Mouse (Mus musculus) common myeloid progenitor, adult 5-6 weeks (primary cell): ENCODE data around the gene Capn8. TPM values are rescaled to one million over a fixed set of nuclear protein-coding genes. Genes with fewer than 3 reads are reported as not detected.

Source experiments
- ATAC-seq: replicated peaks from 2 replicates; pipeline ENCODE4 v1.8.0; 2016; ENCODE audit warnings: low read depth, mild to moderate bottlenecking, moderate TSS enrichment, inconsistent platforms; ENCODE audit not compliant: poor library complexity, severe bottlenecking
- total RNA-seq: library from RNA; stranded (forward); fragments of 200-1000, 187-1606 nt; gene quantifications from 2 replicates; pipeline ENCODE4 v1.2.3, GENCODE M21; 2017

The Capn8 gene
- total RNA-seq, 1 experiment from 2014 or later: 0.37 TPM

GRCm38 (mm10) chr1:182669741-182670140 lies 104.9 kb downstream of the Capn8 start:
- ATAC-seq: no peak

DNA sequence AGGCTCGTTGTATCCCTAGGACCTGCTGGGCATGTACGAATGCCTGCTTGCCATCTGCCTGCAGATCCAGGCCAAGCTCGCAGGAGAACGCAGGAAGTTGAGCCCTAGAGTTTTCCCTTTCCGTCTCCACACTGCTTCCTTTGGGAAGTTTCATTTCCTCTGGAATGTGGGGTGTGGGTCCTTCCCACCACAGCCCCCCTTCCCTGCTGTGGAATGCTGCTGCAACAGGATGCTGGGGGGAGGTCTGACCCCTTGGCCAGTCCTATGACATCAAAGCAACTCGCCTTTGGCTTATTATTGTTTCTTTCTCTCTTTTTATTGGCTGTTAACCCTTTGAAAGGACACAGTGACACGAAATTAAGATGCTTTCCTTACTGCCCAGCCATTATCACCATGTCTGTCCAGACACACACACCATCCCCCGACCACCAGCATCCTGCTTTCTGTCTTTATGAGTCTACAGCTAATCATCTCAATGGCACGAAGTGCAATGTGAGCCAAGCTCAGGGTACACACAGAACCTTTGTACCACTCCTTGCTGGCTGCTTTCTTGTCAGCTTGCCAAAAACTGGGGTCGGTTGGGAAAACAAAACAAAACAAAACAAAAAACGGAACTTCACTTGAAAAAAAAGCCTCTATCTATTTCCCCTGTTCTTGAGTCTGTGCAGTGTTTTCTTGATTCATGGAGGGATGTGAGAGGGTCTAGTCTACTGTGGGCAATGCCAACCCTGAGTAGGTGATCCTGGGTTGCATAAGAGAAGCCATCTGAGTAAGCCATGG lies 105.9 kb downstream of the Capn8 start:
- ATAC-seq: 0 out of 2 replicates have a peak, but pooled peaks have one; percentile 32

DNA sequence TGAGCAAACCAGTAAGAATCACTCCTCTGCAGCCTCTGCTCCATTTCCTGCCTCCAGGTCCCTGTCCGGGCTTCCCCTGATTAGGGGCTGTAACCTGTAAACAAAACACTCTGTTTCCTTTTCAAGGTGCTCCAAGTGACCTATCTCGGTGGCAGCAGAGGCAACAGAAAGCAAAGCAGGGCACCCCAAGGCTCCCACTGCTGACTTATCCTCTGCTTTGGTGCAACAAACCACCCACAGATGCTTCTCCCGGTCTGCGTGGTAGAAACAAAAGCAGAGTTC lies 106.5 kb downstream of the Capn8 start:
- no peak for ATAC-seq

DNA sequence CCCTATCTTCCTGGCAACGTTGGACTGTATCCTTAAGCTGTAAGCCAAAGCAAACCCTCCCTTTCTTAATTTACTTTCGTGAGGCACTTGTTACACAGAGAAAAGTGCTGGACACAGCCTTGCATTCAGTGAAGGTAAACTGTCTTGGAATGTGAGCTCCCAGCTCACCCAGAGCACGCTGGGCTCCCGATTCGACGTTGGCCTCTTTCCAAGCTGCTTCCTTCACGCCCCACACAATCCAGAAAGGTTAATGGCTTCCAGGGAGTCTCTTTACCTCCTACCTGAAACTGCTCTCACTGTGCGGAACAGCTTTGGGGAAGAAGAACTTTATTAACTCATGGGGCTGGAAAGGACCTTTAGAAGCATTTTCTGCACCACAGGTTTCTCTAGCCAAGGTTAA lies 110.5 kb downstream of the Capn8 start:
- ATAC-seq: no peak

DNA sequence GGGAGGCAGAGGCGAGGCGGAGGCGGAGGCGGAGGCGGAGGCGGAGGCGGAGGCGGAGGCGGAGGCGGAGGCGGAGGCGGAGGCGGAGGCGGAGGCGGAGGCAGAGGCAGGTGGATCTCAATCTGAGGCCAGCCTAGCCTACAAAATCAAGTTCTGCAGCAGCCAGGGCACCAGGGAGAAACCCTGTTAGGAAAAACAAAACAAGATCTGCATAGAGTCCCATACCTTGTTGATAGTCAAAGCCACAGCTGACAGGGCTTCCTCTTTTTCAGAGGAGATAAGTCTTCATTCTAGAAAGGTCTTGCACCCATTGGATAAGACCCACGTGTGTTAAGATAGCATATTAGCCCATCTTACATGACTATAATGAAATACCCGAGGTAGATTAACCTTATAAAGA lies 113.3 kb downstream of the Capn8 start:
- no peak for ATAC-seq

DNA sequence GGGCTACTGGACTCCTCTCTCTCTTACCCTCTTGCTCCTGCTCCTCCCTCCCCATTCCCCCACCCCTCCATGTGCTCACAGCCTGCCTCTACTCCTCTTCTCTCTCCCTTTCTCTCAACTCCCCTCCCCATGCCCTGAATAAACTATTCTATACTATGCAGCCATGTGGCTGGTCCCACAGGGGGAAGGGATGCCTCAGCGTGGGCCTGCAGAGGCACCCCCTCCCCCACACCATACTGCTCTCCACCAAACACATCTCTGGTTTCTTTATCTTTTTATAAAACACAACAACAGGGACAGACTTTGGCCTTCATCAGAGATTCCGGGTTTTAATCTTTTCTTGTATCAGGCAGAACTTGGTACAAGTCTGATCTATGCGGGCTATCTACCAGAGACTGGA lies 114.4 kb downstream of the Capn8 start:
- no peak for ATAC-seq

DNA sequence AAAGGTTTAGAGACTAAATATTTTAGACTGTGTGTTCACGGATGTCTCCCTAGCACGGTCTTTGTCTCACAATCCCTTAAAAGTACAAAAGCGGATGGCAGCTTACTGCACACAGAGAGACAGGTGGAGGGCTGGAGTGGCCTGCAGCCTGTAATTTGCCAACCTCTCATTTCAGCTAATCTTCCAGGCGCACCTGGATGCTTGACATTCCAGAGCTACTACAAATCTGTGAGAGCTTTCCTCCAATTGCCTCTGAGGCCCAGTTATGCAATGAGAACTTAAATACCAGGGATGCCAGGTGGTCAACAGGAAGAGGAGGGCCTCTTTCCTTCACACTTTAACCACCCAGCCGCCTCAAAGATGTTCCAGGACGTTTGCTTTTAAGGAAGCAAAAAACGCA lies 114.8 kb downstream of the Capn8 start:
- ATAC-seq: no peak

Other genes starting within 250 kb of the Capn8 start
- 16.3 and 17.8 TPM in 2 replicates for gene Fbxo28, start 223.4 kb upstream of the Capn8 start, total RNA-seq
- 8.6 and 9.6 TPM in 2 replicates for gene Trp53bp2, start 155.8 kb upstream of the Capn8 start, total RNA-seq
- 22.4 TPM in 2 replicates for gene Capn2, start 47.4 kb upstream of the Capn8 start, total RNA-seq
- gene Ccdc185, start 184.2 kb downstream of the Capn8 start, total RNA-seq: not detected in 2 replicates
- not detected in 2 replicates for gene Susd4, start 198.9 kb downstream of the Capn8 start, total RNA-seq